Mouse (Mus musculus): ENCODE results near the gene Zbtb2.

Zbtb2 gene

GRCm38 (mm10) chr10:4334039-4334683 is 53.7 kb downstream of the Zbtb2 start:
- peak; percentile 28 to 52 for DNase-seq (ENCODE audit: low spot score in 2 of 2)

GRCm38 (mm10) chr10:4333319-4333718 is 54.6 kb downstream of the Zbtb2 start:
- peak; percentile 35 to 44 for DNase-seq (ENCODE audit: low spot score in 2 of 2)

DNA sequence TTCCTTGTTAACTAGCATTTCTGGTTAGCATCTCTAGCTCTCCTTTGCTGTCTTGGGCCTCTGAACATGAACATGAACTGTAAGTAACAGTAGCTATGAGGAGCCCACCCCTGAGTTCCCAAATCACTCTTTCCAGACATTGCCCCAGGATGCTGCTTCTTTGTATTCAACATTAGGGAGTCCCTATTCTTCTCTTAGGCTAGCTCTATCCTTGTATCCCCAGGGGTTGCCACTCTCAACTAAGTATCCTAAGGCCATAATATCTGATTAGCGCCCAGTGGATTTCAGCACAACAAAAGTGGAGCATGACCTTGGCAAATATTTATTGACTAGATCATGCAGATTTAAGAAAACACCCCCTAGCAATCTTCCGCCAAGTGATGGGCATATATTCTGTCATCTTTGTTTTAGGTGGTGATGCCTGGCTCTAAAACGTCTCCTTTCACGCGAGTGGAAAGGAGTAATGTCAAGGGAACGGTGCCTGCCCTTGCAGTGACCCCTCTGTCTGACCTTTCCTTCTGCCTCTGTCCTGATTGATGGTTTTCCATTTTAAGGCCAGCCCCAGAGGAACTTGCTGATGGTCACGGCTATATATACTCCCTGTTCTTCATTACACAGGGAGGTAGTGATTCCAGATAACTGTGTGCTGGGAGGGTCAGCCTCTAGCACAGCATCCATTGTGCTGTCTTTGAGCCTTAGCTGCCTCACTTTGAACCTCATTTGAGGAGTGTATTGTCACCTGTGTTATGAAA is 55.5 kb downstream of the Zbtb2 start:
- no peak for DNase-seq (ENCODE audit: low spot score in 2 of 2)

DNA sequence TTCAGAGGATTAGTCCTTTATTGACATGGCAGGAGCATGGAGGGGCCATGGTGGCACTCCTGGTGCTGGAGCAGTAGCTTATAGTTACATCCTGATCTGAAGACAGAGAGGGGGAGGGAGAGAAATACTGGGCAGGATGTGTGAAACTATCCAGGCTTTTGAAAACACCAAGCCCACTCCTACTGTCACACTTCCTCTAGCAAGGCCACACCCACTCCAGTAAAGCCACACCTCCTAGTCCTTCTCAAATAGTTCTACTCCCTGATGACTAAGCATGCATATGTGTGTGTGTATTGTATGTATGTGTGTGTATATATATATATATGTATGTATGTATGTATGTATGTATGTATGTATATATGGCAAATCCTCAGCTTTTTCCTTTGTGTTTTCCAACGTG is 60.2 kb downstream of the Zbtb2 start:
- no peak for DNase-seq (ENCODE audit: low spot score in 2 of 2)

GRCm38 (mm10) chr10:4325562-4325961 is 62.3 kb downstream of the Zbtb2 start:
- no peak for DNase-seq (ENCODE audit: low spot score in 2 of 2)

DNA sequence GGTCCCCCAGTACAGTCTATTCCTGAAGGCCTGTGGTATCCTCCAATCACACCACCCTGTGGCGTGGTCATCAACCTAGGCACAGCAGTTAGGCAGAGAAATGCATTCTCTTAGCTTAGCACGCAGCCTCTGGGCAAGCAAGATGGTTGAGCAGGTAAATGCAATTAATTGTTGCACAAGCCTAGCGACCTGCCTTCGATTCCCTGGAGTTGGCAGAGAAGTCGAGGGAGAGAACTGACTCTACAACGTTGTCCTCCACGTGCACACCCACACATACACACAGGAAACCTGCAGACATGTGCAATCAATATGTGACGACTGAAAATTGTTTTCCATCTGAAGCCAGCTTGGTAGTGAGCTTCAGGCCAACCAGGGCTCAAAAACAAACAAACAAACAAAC is 64.0 kb downstream of the Zbtb2 start:
- no peak for DNase-seq (ENCODE audit: low spot score in 2 of 2)
